Mouse (Mus musculus) stomach, embryonic 16.5 days (tissue): ENCODE measurements around the gene Bcat2. TPM values are rescaled to one million over a fixed set of nuclear protein-coding genes. Genes with fewer than 3 reads are reported as not detected.

Experiments
- ATAC-seq: fragments of 200-750 bp; cut with Nextera tagmentation; 2 replicates; pipeline ENCODE4 v1.8.0; 2017; ENCODE audit warnings: moderate number of reproducible peaks, moderate TSS enrichment; ENCODE audit not compliant: insufficient read depth, low FRiP score
- H3K27ac ChIP-seq: fragments of 300-500 bp; sonication (generic); 2 replicates; pipeline ENCODE4 v1.5.1; 2014; ENCODE audit warnings: low read length
- H3K27me3 ChIP-seq: fragments of 300-500 bp; sonication (generic); 2 replicates; pipeline ENCODE4 v1.6.1; 2014; ENCODE audit warnings: low read length, control low read depth, mixed read lengths; ENCODE audit not compliant: control insufficient read depth, insufficient read depth
- H3K36me3 ChIP-seq: fragments of 300-500 bp; sonication (generic); 2 replicates; pipeline ENCODE4 v1.6.1; 2014; ENCODE audit warnings: low read length; ENCODE audit not compliant: control insufficient read depth, insufficient read depth
- H3K4me1 ChIP-seq: fragments of 300-500 bp; sonication (generic); 2 replicates; pipeline ENCODE4 v1.6.1; 2014; ENCODE audit warnings: low read length, control low read depth, mixed read lengths; ENCODE audit not compliant: control insufficient read depth, insufficient read depth
- H3K4me2 ChIP-seq: fragments of 300-500 bp; sonication (generic); 2 replicates; pipeline ENCODE4 v1.6.1; 2014; ENCODE audit warnings: low read depth, low read length, mixed read lengths
- H3K4me3 ChIP-seq: fragments of 300-500 bp; sonication (generic); replicated peaks from 2 replicates; pipeline ENCODE4 v1.5.1; 2014; ENCODE audit warnings: mild to moderate bottlenecking, low read length
- H3K9ac ChIP-seq: fragments of 300-500 bp; sonication (generic); 2 replicates; pipeline ENCODE4 v1.6.1; 2014; ENCODE audit warnings: low read length
- H3K9me3 ChIP-seq: fragments of 300-500 bp; sonication (generic); replicated peaks from 2 replicates; pipeline ENCODE4 v1.6.1; 2016; ENCODE audit warnings: low read length, control low read depth; ENCODE audit not compliant: control insufficient read depth
- WGBS: fragments of 180-500 bp; shearing (Covaris S2); extraction: QIAGEN DNeasy Blood & Tissue Kit; methylation state at CpG from one replicate; pipeline ENCODE4 v1.1.7; 2014; 5-methylcytosine and 5-hydroxymethylcytosine counted together
- polyA plus RNA-seq: library from polyadenylated mRNA; unstranded; fragments of >200 nt; fragmentation: Nextera tagmentation; extraction: Ambion mirVana; gene quantifications from 2 replicates; pipeline ENCODE4 v1.2.1, GENCODE M21; 2015

Gene Bcat2
- polyA plus RNA-seq, 1 experiment from 2014 or later: 95.7 TPM

DNA sequence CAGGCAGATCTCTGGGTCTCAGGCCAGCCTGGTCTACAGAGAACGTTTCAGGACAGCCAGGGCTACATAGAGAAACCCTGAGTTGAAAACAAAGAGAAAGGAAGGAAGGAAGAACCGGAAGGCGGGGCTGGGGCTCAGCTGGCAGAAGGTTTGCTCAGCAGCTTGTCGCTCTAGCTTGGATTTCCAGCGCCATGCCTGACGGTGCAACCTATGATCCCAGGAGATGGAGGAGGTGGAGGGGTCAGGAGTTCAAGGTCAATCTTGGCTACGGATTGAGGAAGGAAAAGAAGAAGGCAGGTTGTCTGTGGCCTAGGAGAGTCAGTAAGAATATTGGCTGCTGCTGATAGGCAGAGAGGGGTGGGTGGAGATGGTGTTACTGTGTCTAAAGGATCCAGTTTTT, 9.7 kb upstream of the Bcat2 start:
- Histone ChIP-seq H3K4me2 (no peak overlapping the region), H3K36me3 (no peaks in the 10 kb centered on the region), H3K9ac (no peak overlapping the region), H3K27me3 (no peaks in the 10 kb centered on the region), H3K9me3 (no peaks in the 10 kb centered on the region), H3K4me3 (no peak overlapping the region), H3K4me1 (0 out of 2 replicates have a peak, but pooled peaks cover 5% of the 10 kb centered on the region), H3K27ac (no peak overlapping the region)
- 71% methylated on average over 7 of the region's 7 CpGs for WGBS
- no peak for ATAC-seq

DNA sequence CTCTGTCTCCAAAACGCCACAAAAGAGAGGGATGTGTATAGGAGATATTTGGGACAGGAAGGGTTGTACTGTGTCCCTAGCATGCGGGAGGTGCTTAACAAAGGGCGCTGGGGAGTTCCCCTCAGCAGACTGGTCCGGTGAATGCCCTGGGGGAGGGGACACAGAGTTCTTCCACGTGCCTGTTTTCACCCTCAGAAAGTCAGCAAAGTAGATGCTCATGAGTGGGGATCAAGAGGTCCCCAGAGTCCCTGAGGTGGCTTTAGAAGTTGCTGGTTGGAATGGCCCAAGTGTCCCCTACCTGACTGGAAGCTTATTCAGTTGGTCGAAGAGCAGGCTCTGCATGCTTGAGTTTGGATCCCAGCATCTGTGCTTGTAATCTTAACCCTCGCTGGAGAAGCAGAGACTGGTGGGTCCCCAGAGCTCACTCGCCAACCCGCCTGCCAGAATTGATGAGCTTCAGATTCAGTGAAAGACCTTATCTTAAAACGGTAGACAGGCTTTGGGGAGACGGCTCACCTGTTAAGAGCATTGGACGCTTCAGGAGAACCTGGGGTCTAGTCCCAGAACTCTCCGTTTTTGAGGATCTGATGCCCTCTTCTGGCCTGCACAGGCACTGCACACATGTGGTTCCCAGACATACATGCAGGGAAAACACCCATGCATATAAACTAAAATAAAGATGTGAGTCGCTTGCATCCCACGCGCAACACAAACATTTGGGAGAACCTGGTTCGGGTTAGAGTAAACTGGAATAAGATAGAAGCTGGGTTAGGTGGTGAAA, 8.9 kb upstream of the Bcat2 start:
- H3K4me1 ChIP-seq: 0 out of 2 replicates have a peak, but pooled peaks cover 5% of the 10 kb centered on the region
- 19% methylated on average over 17 of the region's 17 CpGs for WGBS
- no peaks in the 10 kb centered on the region for H3K36me3 ChIP-seq
- H3K9ac ChIP-seq: 0 out of 2 replicates have a peak overlapping the region, but pooled peaks have one; percentile 9
- no peak overlapping the region for H3K27ac ChIP-seq
- peak; percentile 64; the same call in 1 of the 2 replicates for ATAC-seq
- H3K4me2 ChIP-seq: peak overlapping the region; percentile 29; the same call in 1 of the 2 replicates
- H3K9me3 ChIP-seq: no peaks in the 10 kb centered on the region
- no peak overlapping the region for H3K4me3 ChIP-seq
- H3K27me3 ChIP-seq: no peaks in the 10 kb centered on the region

DNA sequence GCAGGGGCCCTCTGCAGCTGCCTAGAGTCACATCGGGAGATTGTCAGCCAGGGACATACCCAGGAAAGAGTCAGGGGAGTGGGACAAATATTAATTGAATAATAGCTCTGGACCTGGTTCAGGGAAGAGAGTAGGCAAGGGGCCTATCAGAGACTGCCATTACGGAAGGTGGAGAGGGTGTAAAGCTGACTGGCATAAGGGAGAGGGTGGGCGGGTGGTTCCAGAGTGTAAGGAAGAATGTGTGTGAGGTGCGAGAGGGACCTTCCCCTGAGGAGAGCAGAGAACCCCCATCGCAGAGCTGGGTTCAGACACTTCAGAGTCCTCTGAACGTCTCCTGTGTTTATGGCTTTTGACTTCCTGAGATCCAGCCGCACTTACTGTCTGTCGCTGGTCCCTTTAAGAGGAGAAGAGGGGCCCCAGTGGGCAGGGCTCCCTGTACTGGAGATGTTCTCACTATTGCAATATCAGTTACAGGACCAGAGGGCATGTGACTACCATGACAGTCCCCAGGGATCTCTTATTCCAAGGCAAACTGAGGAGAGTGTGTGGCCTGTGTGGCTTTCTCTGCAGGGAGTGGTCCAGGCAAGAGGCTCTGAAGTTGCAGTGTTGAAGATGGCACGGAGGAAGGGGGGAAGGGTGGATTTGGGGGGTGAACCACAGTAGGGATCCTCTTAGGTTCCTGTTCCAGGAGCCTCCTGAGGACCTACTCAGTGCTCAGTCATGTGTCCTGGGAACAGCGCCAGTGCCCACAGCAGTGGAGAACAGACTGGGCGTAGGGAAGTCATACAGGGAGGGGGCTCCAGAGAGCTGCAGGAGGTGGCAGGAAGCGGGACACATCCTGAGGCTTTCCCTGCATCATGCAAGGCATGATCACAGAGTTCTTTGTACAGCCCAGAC, 8.1 kb upstream of the Bcat2 start:
- Histone ChIP-seq H3K4me1 (0 out of 2 replicates have a peak, but pooled peaks cover 5% of the 10 kb centered on the region), H3K9me3 (no peaks in the 10 kb centered on the region), H3K27me3 (no peaks in the 10 kb centered on the region), H3K4me3 (no peak overlapping the region), H3K36me3 (no peaks in the 10 kb centered on the region), H3K27ac (no peak overlapping the region), H3K9ac (peak overlapping the region; percentile 46), H3K4me2 (peak overlapping the region; percentile 19; the same call in 1 of the 2 replicates)
- ATAC-seq: no peak
- WGBS: 42% methylated on average over 12 of the region's 12 CpGs

DNA sequence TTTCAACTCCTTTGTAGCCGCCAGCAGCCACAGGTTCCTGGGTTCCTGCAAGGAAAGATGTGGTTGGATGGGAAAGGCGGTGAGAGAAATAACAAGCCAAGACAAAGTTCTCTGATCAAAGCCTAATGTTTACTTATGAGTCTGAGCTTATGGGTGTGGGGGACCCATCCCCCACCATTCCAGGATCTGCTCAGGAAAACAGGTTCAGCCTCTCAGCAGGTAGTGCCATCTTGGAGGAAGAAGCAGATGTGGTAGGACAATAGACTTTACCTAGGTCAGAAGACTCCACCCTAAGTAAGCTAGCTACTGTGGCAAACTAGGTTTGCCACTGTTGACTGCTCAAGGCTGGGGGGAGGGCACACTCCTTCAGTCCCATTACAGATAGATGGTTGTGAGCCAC, 5.1 kb upstream of the Bcat2 start:
- Histone ChIP-seq H3K36me3 (no peaks in the 10 kb centered on the region), H3K4me1 (peaks cover 20% of the 10 kb centered on the region; the same call in 1 of the 2 replicates), H3K4me2 (no peak overlapping the region), H3K9me3 (no peaks in the 10 kb centered on the region), H3K4me3 (no peak overlapping the region), H3K9ac (no peak overlapping the region), H3K27ac (peak overlapping the region; percentile 40; the same call in 1 of the 2 replicates), H3K27me3 (no peaks in the 10 kb centered on the region)
- ATAC-seq: no peak
- 54% methylated on average over 2 of the region's 2 CpGs for WGBS

DNA sequence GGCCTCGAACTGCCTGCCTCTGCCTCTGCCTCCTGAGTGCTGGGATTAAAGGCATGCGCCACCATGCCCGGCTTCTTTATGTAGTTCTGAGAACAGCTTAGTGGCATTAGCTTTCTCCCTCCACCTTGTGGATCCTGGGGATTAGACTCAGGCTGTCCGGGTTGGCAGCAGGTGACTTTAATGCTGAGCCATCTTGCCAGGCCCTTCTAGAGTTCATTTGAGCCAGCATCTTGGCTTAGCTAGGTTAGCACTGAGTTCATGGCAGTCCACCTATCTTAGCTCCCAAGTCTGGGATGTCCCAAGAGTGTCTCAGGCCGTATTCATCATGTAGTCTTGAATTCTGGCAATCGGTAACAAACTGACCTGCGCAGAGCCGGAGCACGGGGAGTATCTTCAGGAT, 4.5 kb upstream of the Bcat2 start:
- H3K4me3 ChIP-seq: no peak overlapping the region
- no peak for ATAC-seq
- no peaks in the 10 kb centered on the region for H3K9me3 ChIP-seq

GRCm38 (mm10) chr7:45567112-45567779, 2.7 kb upstream of the Bcat2 start:
- Histone ChIP-seq H3K4me3 (no peak overlapping the region), H3K9ac (peak overlapping the region; percentile 56; the same call in 1 of the 2 replicates), H3K4me1 (peaks cover 29% of the 10 kb centered on the region), H3K9me3 (no peaks in the 10 kb centered on the region), H3K4me2 (peak overlapping the region; percentile 56; the same call in 1 of the 2 replicates), H3K36me3 (no peaks in the 10 kb centered on the region), H3K27ac (peak overlapping the region; percentile 85), H3K27me3 (no peaks in the 10 kb centered on the region)
- WGBS: 67% methylated on average over 8 of the region's 8 CpGs
- ATAC-seq: no peak

More for the DNA sequence above, 4.5 kb upstream of the Bcat2 start:
- no peaks in the 10 kb centered on the region for H3K36me3 ChIP-seq
- no peak overlapping the region for H3K9ac ChIP-seq
- peaks cover 22% of the 10 kb centered on the region; the same call in 1 of the 2 replicates for H3K4me1 ChIP-seq
- no peak overlapping the region for H3K27ac ChIP-seq
- H3K27me3 ChIP-seq: no peaks in the 10 kb centered on the region
- WGBS: 88% methylated on average over 9 of the region's 9 CpGs
- H3K4me2 ChIP-seq: no peak overlapping the region

DNA sequence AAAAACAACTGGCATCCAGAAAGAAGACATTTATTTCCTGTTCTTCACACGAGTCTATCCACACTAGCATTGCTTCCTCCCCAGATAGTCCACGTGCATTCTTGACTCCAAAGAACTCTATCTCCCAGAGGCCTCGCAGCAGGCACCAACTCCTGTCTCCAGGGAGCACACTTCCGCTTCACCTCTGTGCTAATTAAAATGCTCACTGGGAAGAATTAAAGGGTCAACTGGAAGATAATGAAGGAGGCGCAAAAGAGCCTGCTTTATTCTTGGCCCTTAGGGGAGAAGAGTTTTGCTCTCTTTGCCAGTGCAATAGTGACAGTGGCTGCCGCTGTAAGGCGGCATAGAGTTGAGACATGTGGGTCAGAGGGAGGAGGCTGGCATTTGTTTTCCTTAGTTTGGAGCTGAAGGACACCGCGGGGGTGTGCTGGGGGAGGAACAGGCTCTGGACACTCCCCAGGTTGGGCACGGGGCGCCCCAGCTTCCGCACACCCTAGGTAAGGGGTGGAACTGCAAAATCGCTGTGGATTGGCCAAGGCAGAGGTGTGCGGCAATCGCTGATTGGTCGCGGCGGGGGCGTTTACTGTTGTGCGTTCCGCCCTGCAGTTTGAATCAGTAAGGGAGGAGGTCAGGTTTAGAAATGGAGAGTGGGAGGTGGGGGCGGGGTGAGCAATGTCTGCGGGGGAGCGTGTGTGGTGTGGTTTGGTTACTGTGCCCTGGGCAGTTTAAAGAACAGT, 2.0 kb upstream of the Bcat2 start:
- ATAC-seq: peak; percentile 96
- Histone ChIP-seq H3K9me3 (no peaks in the 10 kb centered on the region), H3K4me3 (peak overlapping the region; percentile 41), H3K9ac (peak overlapping the region; percentile 56), H3K4me2 (peak overlapping the region; percentile 56), H3K4me1 (peaks cover 29% of the 10 kb centered on the region), H3K36me3 (no peaks in the 10 kb centered on the region), H3K27me3 (no peaks in the 10 kb centered on the region), H3K27ac (peak overlapping the region; percentile 85)
- under 1% methylated on average over 24 of the region's 24 CpGs for WGBS
